Mouse (Mus musculus) hindbrain, embryonic 16.5 days (tissue): ENCODE measurements around the gene Vps25. TPM values are rescaled to one million over a fixed set of nuclear protein-coding genes. Genes with fewer than 3 reads are reported as not detected.

ENCODE experiments used
- ATAC-seq: fragments of 200-750 bp; cut with Nextera tagmentation; 2 replicates; pipeline ENCODE4 v1.8.0; 2017; ENCODE audit warnings: moderate TSS enrichment, moderate library complexity
- H3K27ac ChIP-seq: fragments of 300-500 bp; sonication (generic); 2 replicates; pipeline ENCODE4 v1.5.1; 2014; ENCODE audit warnings: low read depth, mild to moderate bottlenecking, control low read depth, low read length, moderate library complexity
- H3K27me3 ChIP-seq: fragments of 300-500 bp; sonication (generic); replicated peaks from 2 replicates; pipeline ENCODE4 v1.6.1; 2014; ENCODE audit warnings: low read length; ENCODE audit not compliant: control insufficient read depth, insufficient read depth
- H3K36me3 ChIP-seq: fragments of 300-500 bp; sonication (generic); 2 replicates; pipeline ENCODE4 v1.6.1; 2014; ENCODE audit warnings: mild to moderate bottlenecking, low read length, moderate library complexity, mixed read lengths; ENCODE audit not compliant: control insufficient read depth, insufficient read depth
- H3K4me1 ChIP-seq: fragments of 300-500 bp; sonication (generic); 2 replicates; pipeline ENCODE4 v1.6.1; 2014; ENCODE audit warnings: low read depth, low read length; ENCODE audit not compliant: control insufficient read depth, insufficient read depth
- H3K4me2 ChIP-seq: fragments of 300-500 bp; sonication (generic); 2 replicates; pipeline ENCODE4 v1.6.1; 2014; ENCODE audit warnings: mild to moderate bottlenecking, low read length, control low read depth, moderate library complexity
- H3K4me3 ChIP-seq: fragments of 300-500 bp; sonication (generic); 2 replicates; pipeline ENCODE4 v1.5.1; 2014; ENCODE audit warnings: mild to moderate bottlenecking, low read length, control low read depth, moderate library complexity
- H3K9ac ChIP-seq: fragments of 300-500 bp; sonication (generic); 2 replicates; pipeline ENCODE4 v1.6.1; 2014; ENCODE audit warnings: low read depth, mild to moderate bottlenecking, control low read depth, low read length, moderate library complexity
- H3K9me3 ChIP-seq: fragments of 300-500 bp; sonication (generic); 2 replicates; pipeline ENCODE4 v1.6.1; 2014; ENCODE audit warnings: mild to moderate bottlenecking, low read length, moderate library complexity; ENCODE audit not compliant: control insufficient read depth
- WGBS: fragments of 180-500 bp; shearing (Covaris S2); extraction: QIAGEN DNeasy Blood & Tissue Kit; methylation state at CpG from one replicate; pipeline ENCODE4 v1.1.7; 2014; 5-methylcytosine and 5-hydroxymethylcytosine counted together
- polyA plus RNA-seq: library from polyadenylated mRNA; unstranded; fragments of >200 nt; fragmentation: Nextera tagmentation; extraction: Ambion mirVana; gene quantifications from 2 replicates; pipeline ENCODE4 v1.2.1, GENCODE M21; 2015

Gene Vps25
- polyA plus RNA-seq: 128 and 131 TPM in 2 replicates

DNA sequence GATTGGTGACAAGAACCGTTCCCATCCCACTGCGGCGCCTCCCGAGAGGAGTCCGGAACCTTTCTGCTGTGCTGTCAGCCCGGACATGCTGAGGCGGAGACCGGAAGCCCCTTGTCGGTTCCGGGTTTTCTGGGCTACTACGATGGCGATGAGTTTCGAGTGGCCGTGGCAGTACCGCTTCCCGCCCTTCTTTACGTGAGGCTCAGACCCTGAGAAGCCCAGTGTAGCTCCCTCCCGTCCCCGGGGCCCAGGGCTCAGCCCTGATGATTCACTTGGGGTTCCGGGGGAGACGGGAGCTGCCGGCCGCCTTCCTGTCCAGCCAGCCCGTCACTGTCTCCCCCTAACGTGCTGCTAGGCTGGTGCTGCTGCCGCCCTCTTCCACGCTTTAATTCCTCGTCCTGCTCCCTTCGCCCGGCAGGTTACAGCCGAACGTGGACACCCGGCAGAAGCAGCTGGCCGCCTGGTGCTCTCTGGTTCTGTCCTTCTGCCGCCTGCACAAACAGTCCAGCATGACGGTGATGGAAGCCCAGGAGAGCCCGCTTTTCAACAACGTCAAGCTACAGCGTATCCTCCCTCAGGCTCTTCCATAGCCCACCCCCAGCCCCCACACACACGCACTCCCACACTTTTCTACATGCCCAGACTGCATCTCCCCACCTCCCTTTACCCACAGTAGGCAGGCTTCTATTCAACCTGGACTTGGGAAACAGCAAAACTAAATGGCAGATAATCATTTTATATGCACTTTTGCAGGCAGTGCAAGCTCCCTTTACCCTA, at the start of gene Vps25:
Gene Vps25, plus strand, starts transcription at position 95 of the 777 bp plus-strand sequence.
- Histone ChIP-seq H3K27me3 (no peaks in the 10 kb centered on the region), H3K36me3 (no peaks in the 10 kb centered on the region), H3K27ac (peak within 1 kb of the TSS; percentile 89), H3K9ac (peak within 1 kb of the TSS; percentile 92), H3K4me3 (peak within 1 kb of the TSS; percentile 65), H3K4me2 (peak within 1 kb of the TSS; percentile 92), H3K4me1 (peaks cover 13% of the 10 kb centered on the region), H3K9me3 (no peaks in the 10 kb centered on the region)
- ATAC-seq: peak; percentile 93
- under 1% methylated on average over 40 of the region's 40 CpGs for WGBS

DNA sequence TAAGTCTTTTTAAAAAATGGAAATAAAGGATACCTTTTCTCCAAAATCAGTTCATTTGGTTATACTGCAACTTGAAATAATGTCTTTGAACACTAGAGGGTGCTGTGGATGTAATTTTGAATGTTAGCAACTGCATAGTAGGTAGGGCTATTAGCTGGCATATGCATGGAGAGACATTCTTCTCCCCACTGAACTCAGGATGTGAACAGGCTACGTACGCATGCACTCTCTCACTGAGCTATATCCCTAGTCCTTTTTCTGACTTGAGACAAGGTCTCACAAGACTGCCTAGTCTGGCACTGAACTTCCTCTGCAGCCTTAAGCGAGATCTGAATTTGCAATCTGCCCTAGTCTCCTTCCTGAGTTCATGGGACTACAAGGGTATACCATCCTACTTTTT, 41.5 kb upstream of the Vps25 start:
- H3K27me3 ChIP-seq: no peaks in the 10 kb centered on the region
- H3K4me3 ChIP-seq: no peak overlapping the region
- peaks cover 37% of the 10 kb centered on the region for H3K36me3 ChIP-seq
- H3K9me3 ChIP-seq: no peaks in the 10 kb centered on the region
- WGBS: 34% methylated on average over 3 of the region's 3 CpGs
- no peak overlapping the region for H3K27ac ChIP-seq
- no peak overlapping the region for H3K4me2 ChIP-seq
- 0 out of 2 replicates have a peak, but pooled peaks have one; percentile 56 for ATAC-seq
- H3K4me1 ChIP-seq: no peaks in the 10 kb centered on the region
- H3K9ac ChIP-seq: no peak overlapping the region

DNA sequence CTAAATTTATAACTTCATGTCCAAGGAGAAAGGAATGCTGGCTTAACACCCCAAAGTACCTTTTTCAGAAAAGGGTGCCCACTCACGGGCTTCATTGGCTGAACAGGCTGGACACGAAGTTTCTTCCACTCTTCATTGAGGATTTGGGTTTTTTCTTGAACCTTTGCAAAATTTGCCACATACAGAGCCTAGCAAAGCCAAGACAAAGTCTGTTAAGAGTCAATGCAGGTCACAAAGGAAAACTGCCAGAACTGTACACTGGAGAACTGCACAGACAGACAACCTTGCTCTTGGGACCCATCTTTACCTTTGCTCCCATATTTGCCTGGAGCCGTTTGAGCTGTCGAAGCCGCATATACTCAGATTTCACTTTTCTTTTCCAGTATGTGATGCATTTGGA, 36.6 kb upstream of the Vps25 start:
- H3K9ac ChIP-seq: no peak overlapping the region
- no peak overlapping the region for H3K27ac ChIP-seq
- H3K4me2 ChIP-seq: no peak overlapping the region
- ATAC-seq: no peak
- no peaks in the 10 kb centered on the region for H3K9me3 ChIP-seq
- WGBS: 94% methylated on average over 5 of the region's 5 CpGs
- no peaks in the 10 kb centered on the region for H3K4me1 ChIP-seq
- H3K36me3 ChIP-seq: peaks cover 21% of the 10 kb centered on the region
- H3K27me3 ChIP-seq: no peaks in the 10 kb centered on the region
- H3K4me3 ChIP-seq: no peak overlapping the region

DNA sequence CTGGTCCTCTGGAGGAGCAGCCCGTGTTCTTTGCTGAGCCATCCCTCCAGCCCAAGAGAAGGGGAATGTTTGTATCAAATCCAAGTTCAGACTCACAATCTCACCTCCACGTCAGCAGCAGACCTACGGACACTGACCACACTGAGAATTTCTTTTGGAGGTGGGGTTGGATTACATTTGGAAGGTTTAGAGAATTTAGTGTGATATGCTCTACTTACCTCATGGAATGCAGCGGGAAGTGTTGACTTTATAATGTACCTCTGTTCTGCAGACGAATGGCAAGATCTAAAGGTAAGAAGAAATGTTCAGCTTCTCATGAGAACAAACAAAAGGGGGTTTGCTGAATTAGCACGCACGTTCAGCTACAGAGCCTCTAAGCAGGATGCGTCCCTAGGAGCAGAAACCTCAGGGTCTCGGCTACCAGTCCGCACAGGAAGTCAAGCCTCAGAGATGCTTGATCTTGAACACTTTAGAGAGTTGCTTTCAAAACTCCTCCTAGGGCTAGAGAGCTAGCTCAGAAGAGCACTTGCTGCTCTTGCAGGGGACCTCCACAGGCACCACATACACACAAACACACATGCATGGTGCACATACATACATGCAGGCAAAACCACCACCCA, 35.0 kb upstream of the Vps25 start:
- Histone ChIP-seq H3K9me3 (no peaks in the 10 kb centered on the region), H3K4me3 (no peak overlapping the region), H3K4me2 (no peak overlapping the region), H3K4me1 (no peaks in the 10 kb centered on the region), H3K27ac (no peak overlapping the region), H3K36me3 (peaks cover 16% of the 10 kb centered on the region), H3K9ac (no peak overlapping the region), H3K27me3 (no peaks in the 10 kb centered on the region)
- whole genome bisulfite sequencing: 82% methylated on average over 10 of the region's 10 CpGs
- no peak for ATAC-seq

DNA sequence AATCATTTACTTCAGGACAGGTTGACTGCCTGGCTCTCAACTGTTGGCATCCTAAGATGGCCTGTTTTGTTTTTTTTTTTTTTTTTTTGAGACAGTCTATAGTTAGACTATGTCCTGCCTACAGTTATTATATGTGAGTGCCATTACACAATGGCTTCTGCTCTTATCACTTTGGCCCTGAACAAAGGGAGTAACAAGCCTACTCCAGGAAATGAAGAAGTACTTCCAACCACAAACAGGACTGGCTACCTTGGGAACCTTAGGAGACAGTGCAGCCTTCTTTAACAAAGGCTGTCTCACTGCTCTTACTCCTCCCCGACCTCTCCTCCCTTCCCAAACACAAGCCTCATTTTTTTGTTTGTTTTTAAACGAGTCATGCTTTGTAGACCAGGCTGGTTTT, 32.7 kb upstream of the Vps25 start:
- Histone ChIP-seq H3K27ac (no peak overlapping the region), H3K36me3 (peaks cover 4% of the 10 kb centered on the region; the same call in 1 of the 2 replicates), H3K9ac (no peak overlapping the region), H3K4me2 (no peak overlapping the region), H3K9me3 (no peaks in the 10 kb centered on the region), H3K4me3 (no peak overlapping the region), H3K4me1 (peaks cover 3% of the 10 kb centered on the region; the same call in 1 of the 2 replicates), H3K27me3 (no peaks in the 10 kb centered on the region)
- 53% methylated on average over 2 of the region's 2 CpGs for WGBS
- ATAC-seq: no peak

DNA sequence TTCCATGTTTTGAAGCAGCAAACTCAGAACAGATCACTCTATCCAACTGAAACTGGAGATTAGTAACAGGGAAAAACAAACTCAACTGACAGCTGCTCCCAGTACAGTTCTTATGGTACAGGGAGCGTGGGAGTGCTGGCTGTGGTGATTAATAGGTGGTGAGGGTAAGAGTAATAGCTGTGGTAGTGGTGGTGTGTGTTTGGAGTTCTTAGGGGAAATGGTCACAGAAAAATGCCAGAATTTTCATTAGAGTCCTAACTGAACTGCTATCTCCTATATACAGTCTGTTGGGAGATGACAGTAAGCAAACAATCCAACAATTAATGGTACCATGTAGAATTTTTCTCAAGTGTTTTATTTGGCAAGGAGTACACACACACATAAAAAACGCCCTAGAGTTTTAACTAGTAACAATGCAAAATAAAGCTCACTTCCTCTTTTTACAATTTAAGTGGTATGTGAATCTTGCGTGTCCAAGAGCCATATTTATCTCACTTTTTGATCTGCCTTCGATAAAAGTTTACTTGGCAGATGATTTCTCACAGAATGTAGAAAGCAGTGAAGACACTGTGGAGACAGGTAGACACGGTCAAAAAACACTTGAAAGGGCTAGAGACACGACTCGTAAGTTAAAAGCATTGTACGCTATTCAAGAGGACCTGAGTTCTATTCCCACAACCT, 32.1 kb upstream of the Vps25 start:
- H3K27me3 ChIP-seq: no peaks in the 10 kb centered on the region
- no peak overlapping the region for H3K4me3 ChIP-seq
- no peak for ATAC-seq
- no peak overlapping the region for H3K9ac ChIP-seq
- no peaks in the 10 kb centered on the region for H3K9me3 ChIP-seq
- H3K4me1 ChIP-seq: peaks cover 3% of the 10 kb centered on the region; the same call in 1 of the 2 replicates
- H3K36me3 ChIP-seq: peaks cover 3% of the 10 kb centered on the region; the same call in 1 of the 2 replicates
- H3K4me2 ChIP-seq: no peak overlapping the region
- WGBS: 92% methylated on average over 8 of the region's 8 CpGs
- no peak overlapping the region for H3K27ac ChIP-seq

DNA sequence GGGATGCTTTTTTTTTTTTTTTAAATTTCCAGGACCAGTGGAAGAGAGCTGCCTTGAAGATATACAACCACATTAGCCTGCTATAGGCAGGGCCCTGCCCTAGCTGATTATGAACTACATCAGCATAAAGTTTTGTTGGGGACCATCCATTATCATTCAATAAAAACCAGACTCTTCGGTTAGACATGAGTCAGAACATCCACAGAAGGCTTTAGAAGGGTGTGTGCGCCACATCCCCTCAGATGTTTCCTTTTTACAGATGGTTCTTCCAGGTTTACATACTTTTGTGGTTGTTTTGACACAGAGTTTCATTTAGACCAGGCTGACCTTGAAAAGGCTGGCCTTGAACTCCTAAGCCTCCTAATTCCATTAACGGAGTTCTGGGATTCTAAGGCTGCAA, 29.2 kb upstream of the Vps25 start:
- Histone ChIP-seq H3K27ac (no peak overlapping the region), H3K4me2 (no peak overlapping the region), H3K4me1 (peaks cover 5% of the 10 kb centered on the region; the same call in 1 of the 2 replicates), H3K9ac (no peak overlapping the region), H3K4me3 (no peak overlapping the region), H3K36me3 (no peaks in the 10 kb centered on the region), H3K9me3 (no peaks in the 10 kb centered on the region), H3K27me3 (no peaks in the 10 kb centered on the region)
- ATAC-seq: no peak
- WGBS: 94% methylated on average over 3 of the region's 3 CpGs

DNA sequence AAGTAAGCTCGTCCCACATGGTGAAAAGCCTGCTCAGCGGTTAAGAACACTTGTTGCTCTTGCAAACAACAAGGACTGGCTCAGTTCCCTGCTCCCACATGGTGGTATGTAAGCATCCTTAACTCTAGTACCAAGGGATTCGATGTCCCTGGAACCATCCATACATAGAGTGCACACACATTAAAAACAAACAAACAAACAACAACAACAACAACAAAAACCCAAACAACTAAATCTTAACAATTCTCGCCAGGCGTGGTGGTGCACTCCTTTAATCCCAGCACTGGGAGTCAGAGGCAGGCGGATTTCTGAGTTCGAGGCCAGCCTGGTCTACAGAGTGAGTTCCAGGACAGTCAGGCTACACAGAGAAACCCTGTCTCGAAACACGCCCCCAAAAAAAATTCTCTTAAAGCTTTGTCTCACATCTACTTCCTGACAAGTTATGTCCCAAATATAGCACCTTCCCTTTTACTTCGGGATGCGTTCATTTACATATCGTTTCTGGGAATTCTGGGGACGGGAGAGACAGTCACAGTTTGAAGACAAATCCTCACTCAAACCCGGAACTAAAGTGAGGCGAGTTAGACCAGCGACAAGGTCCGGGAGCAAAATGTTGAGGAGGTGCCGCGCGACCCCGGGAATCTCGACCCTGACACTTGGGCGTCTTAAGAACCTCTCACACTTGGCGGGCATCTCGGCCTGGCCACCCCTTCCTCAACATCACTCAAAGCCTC, 28.0 kb upstream of the Vps25 start:
- 18% methylated on average over 25 of the region's 25 CpGs for WGBS

More for the DNA sequence above, 28.0 kb upstream of the Vps25 start:
- Histone ChIP-seq H3K36me3 (no peaks in the 10 kb centered on the region), H3K27ac (peak overlapping the region; percentile 61; the same call in 1 of the 2 replicates), H3K4me3 (peak overlapping the region; percentile 84), H3K4me2 (peak overlapping the region; percentile 82), H3K27me3 (no peaks in the 10 kb centered on the region), H3K9ac (peak overlapping the region; percentile 90), H3K9me3 (no peaks in the 10 kb centered on the region), H3K4me1 (peaks cover 7% of the 10 kb centered on the region)
- no peak for ATAC-seq
